Mouse (Mus musculus) neural tube, embryonic 15.5 days (tissue): ENCODE results near the gene Ccdc40. TPM values are rescaled to one million over a fixed set of nuclear protein-coding genes. Genes with fewer than 3 reads are reported as not detected.

Experiments
- ATAC-seq: fragments of 200-750 bp; cut with Nextera tagmentation; 2 replicates; pipeline ENCODE4 v1.8.0; 2017; ENCODE audit warnings: mild to moderate bottlenecking, moderate TSS enrichment, moderate library complexity; ENCODE audit not compliant: low FRiP score
- H3K27ac ChIP-seq: fragments of 300-500 bp; sonication (generic); replicated peaks from 2 replicates; pipeline ENCODE4 v1.5.1; 2015; ENCODE audit warnings: mild to moderate bottlenecking, inconsistent platforms
- H3K27me3 ChIP-seq: fragments of 300-500 bp; sonication (generic); replicated peaks from 2 replicates; pipeline ENCODE4 v1.6.1; 2015; ENCODE audit warnings: inconsistent platforms
- H3K36me3 ChIP-seq: fragments of 300-500 bp; sonication (generic); 2 replicates; pipeline ENCODE4 v1.6.1; 2015; ENCODE audit warnings: inconsistent platforms
- H3K4me1 ChIP-seq: fragments of 300-500 bp; sonication (generic); 2 replicates; pipeline ENCODE4 v1.6.1; 2015; ENCODE audit warnings: inconsistent platforms
- H3K4me2 ChIP-seq: fragments of 300-500 bp; sonication (generic); 2 replicates; pipeline ENCODE4 v1.6.1; 2015; ENCODE audit warnings: inconsistent platforms, mild to moderate bottlenecking, moderate library complexity
- H3K4me3 ChIP-seq: fragments of 300-500 bp; sonication (generic); replicated peaks from 2 replicates; pipeline ENCODE4 v1.5.1; 2015; ENCODE audit warnings: mild to moderate bottlenecking, inconsistent platforms
- H3K9ac ChIP-seq: fragments of 300-500 bp; sonication (generic); replicated peaks from 2 replicates; pipeline ENCODE4 v1.6.1; 2015; ENCODE audit warnings: mild to moderate bottlenecking, inconsistent platforms
- H3K9me3 ChIP-seq: fragments of 300-500 bp; sonication (generic); replicated peaks from 2 replicates; pipeline ENCODE4 v1.6.1; 2016; ENCODE audit warnings: inconsistent platforms
- WGBS: fragments of 180-500 bp; shearing (Covaris S2); methylation state at CpG from one replicate; pipeline ENCODE4 v1.1.7; 2015; ENCODE audit warnings: mixed read lengths; 5-methylcytosine and 5-hydroxymethylcytosine counted together
- polyA plus RNA-seq: library from polyadenylated mRNA; unstranded; fragments of >200 nt; fragmentation: Nextera tagmentation; extraction: Ambion mirVana; gene quantifications from 2 replicates; pipeline ENCODE4 v1.2.1, GENCODE M21; 2015

Gene Ccdc40
- polyA plus RNA-seq, 1 experiment from 2014 or later: 13.2 TPM

- WGBS: 72% methylated on average over 20 of the region's 20 CpGs
- Histone ChIP-seq H3K27ac (peak overlapping the region; percentile 66), H3K4me2 (no peak overlapping the region)
Observed at GRCm38 (mm10) chr11:119223124-119223890, 5.1 kb upstream of the Ccdc40 start.

DNA sequence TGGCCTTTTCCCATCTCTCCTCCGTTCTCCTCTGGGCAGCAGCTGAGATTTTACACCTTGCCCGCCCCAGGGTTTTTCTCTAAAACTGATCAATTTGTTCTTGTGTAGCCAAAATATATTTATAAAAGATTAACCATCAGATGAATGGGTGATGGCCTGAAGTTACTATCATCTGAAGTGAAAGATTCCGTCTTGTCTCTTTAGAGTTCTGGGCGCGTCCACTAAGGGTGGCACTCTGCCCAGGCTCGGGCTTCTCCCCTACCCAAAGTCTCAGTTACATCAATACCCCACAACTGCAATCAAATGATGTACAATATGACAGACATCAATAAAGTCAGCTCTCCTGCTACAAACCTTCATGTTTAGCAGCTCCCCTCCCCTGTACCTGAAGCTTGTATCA is 3.4 kb upstream of the Ccdc40 start:
- no peak for ATAC-seq
- no peak overlapping the region for H3K4me2 ChIP-seq

More at GRCm38 (mm10) chr11:119223124-119223890, 5.1 kb upstream of the Ccdc40 start:
- H3K4me3 ChIP-seq: no peak overlapping the region
- ATAC-seq: no peak
- no peak overlapping the region for H3K9ac ChIP-seq
- no peaks in the 10 kb centered on the region for H3K27me3 ChIP-seq
- no peaks in the 10 kb centered on the region for H3K9me3 ChIP-seq
- H3K4me1 ChIP-seq: peaks cover 80% of the 10 kb centered on the region
- no peaks in the 10 kb centered on the region for H3K36me3 ChIP-seq

DNA sequence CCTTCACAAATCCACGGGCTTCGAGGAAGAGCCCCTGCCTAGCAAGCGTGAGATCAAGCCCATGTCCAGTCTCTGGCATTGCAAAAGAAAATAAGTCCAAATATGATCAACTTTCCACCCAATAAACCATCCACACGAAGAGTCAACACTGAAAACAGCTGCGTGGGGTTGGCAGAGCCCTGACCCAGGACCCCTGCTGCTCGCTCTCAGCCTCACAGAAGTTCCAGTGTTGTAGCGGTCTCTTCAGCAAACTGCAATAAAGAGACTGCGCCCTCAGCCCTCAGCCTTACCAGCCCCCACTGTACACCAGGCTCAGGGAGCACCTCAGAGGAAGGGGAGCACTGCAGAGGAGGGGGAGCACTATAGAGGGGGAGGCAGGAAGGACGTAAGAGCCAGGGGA is 2.7 kb upstream of the Ccdc40 start:
- peak overlapping the region; percentile 99 for H3K4me2 ChIP-seq
- H3K36me3 ChIP-seq: no peaks in the 10 kb centered on the region
- WGBS: 60% methylated on average over 9 of the region's 9 CpGs
- no peak overlapping the region for H3K27ac ChIP-seq
- no peak overlapping the region; the same call in 1 of the 2 replicates for H3K9ac ChIP-seq
- no peak for ATAC-seq
- H3K9me3 ChIP-seq: no peaks in the 10 kb centered on the region
- no peaks in the 10 kb centered on the region for H3K27me3 ChIP-seq
- no peak overlapping the region for H3K4me3 ChIP-seq
- peaks cover 88% of the 10 kb centered on the region for H3K4me1 ChIP-seq

More for the DNA sequence above, 3.4 kb upstream of the Ccdc40 start:
- H3K9ac ChIP-seq: no peak overlapping the region
- WGBS: 89% methylated on average over 6 of the region's 6 CpGs
- H3K9me3 ChIP-seq: no peaks in the 10 kb centered on the region
- H3K4me3 ChIP-seq: no peak overlapping the region
- H3K4me1 ChIP-seq: peaks cover 88% of the 10 kb centered on the region
- no peaks in the 10 kb centered on the region for H3K36me3 ChIP-seq
- no peaks in the 10 kb centered on the region for H3K27me3 ChIP-seq
- H3K27ac ChIP-seq: no peak overlapping the region

GRCm38 (mm10) chr11:119227591-119227990 is 781 bp upstream of the Ccdc40 start:
- ATAC-seq: no peak
- H3K4me3 ChIP-seq: peak overlapping the region; percentile 81
- peak overlapping the region; percentile 99 for H3K4me2 ChIP-seq
- H3K36me3 ChIP-seq: no peaks in the 10 kb centered on the region
- H3K27me3 ChIP-seq: no peaks in the 10 kb centered on the region
- WGBS: 1% methylated on average over 12 of the region's 12 CpGs
- peak overlapping the region; percentile 88 for H3K9ac ChIP-seq
- H3K27ac ChIP-seq: peak overlapping the region; percentile 86
- H3K9me3 ChIP-seq: no peaks in the 10 kb centered on the region
- peaks cover 76% of the 10 kb centered on the region for H3K4me1 ChIP-seq

GRCm38 (mm10) chr11:119228846-119229626 is 664 bp downstream of the Ccdc40 start:
- Histone ChIP-seq H3K4me1 (peaks cover 62% of the 10 kb centered on the region), H3K9me3 (no peaks in the 10 kb centered on the region), H3K4me2 (peak overlapping the region; percentile 99), H3K27ac (peak overlapping the region; percentile 86), H3K27me3 (no peaks in the 10 kb centered on the region), H3K4me3 (peak overlapping the region; percentile 81), H3K9ac (peak overlapping the region; percentile 88), H3K36me3 (no peaks in the 10 kb centered on the region)
- under 1% methylated on average over 34 of the region's 34 CpGs for WGBS
- peak; percentile 90 for ATAC-seq

DNA sequence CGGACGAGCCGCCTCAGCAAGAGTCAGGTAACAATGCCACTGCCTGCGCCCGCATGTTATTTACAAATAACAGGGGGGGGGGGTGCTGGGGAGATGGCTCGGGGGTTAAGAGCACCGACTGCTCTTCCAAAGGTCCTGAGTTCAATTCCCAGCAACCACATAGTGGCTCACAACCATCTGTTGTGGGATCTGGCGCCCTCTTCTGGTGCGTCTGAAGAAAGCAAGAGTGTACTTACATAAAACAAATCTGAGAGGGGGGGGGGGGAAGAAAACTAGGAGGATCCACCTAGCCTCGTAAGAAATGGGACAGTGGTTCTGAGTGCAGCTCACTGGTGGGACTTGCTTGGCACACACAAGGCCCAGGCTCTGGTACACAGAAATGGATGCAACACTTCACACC is 6.4 kb downstream of the Ccdc40 start:
- Histone ChIP-seq H3K27me3 (no peaks in the 10 kb centered on the region), H3K9ac (no peak overlapping the region), H3K36me3 (peaks cover under 1% of the 10 kb centered on the region; the same call in 1 of the 2 replicates), H3K4me3 (no peak overlapping the region), H3K4me1 (peaks cover 26% of the 10 kb centered on the region), H3K9me3 (no peaks in the 10 kb centered on the region), H3K4me2 (no peak overlapping the region), H3K27ac (no peak overlapping the region)
- no peak for ATAC-seq
- 96% methylated on average over 10 of the region's 10 CpGs for WGBS

DNA sequence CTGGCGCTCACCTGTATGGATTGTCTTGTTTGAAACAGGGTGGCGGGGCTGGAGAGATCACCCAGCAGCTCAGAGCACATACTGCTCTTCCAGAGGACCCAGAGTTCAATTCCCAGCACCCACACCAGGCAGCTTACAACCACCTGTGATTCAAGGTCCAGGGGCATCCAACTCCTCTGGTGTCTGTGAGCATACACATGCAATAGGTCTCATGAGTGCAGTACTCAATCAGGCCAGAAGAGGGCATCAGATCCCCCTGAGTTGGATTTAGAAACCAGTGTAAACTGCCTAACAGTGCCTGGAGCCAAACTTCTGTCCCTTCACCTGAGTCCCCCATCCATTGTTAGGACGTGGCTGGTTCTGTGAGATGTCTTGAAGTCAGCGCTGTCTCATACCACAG is 7.2 kb downstream of the Ccdc40 start:
- Histone ChIP-seq H3K9ac (no peak overlapping the region), H3K27me3 (no peaks in the 10 kb centered on the region), H3K36me3 (peaks cover 6% of the 10 kb centered on the region; the same call in 1 of the 2 replicates), H3K4me1 (peaks cover 18% of the 10 kb centered on the region), H3K4me2 (no peak overlapping the region), H3K27ac (no peak overlapping the region), H3K4me3 (no peak overlapping the region), H3K9me3 (no peaks in the 10 kb centered on the region)
- 83% methylated on average over 4 of the region's 4 CpGs for WGBS
- no peak for ATAC-seq

GRCm38 (mm10) chr11:119236354-119236753 is 8.0 kb downstream of the Ccdc40 start:
- no peak overlapping the region for H3K4me2 ChIP-seq

DNA sequence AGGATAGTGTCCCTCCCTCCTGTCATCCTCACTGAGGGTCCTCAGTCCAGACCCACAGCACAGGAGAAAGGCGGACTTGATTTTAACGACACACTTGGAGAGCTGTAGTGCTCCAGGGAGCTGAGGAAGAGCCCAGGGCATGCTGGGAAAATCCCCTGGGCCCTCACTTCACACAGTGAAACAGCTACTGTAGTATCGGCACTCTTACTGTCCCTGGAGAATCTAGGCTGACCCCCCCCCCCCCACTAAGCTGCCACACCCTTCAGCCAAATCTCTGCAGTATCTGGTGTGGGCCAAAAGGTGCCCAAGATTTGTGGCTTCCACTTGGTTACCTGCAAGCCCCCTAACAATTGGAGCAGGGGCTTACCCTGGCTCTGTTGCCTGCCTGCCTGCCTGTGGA is 8.6 kb downstream of the Ccdc40 start:
- no peak overlapping the region for H3K27ac ChIP-seq
- peaks cover 13% of the 10 kb centered on the region for H3K4me1 ChIP-seq
- 40% methylated on average over 3 of the region's 3 CpGs for WGBS
- peaks cover 6% of the 10 kb centered on the region; the same call in 1 of the 2 replicates for H3K36me3 ChIP-seq
- no peak overlapping the region for H3K9ac ChIP-seq
- H3K4me2 ChIP-seq: no peak overlapping the region
- H3K27me3 ChIP-seq: no peaks in the 10 kb centered on the region
- ATAC-seq: no peak
- H3K9me3 ChIP-seq: no peaks in the 10 kb centered on the region
- H3K4me3 ChIP-seq: no peak overlapping the region

More at GRCm38 (mm10) chr11:119236354-119236753, 8.0 kb downstream of the Ccdc40 start:
- peaks cover 6% of the 10 kb centered on the region; the same call in 1 of the 2 replicates for H3K36me3 ChIP-seq
- 32% methylated on average over 8 of the region's 8 CpGs for WGBS
- H3K27ac ChIP-seq: no peak overlapping the region
- no peak overlapping the region for H3K4me3 ChIP-seq
- H3K9ac ChIP-seq: no peak overlapping the region
- H3K4me1 ChIP-seq: peaks cover 13% of the 10 kb centered on the region
- H3K27me3 ChIP-seq: no peaks in the 10 kb centered on the region
- no peaks in the 10 kb centered on the region for H3K9me3 ChIP-seq
- no peak for ATAC-seq

DNA sequence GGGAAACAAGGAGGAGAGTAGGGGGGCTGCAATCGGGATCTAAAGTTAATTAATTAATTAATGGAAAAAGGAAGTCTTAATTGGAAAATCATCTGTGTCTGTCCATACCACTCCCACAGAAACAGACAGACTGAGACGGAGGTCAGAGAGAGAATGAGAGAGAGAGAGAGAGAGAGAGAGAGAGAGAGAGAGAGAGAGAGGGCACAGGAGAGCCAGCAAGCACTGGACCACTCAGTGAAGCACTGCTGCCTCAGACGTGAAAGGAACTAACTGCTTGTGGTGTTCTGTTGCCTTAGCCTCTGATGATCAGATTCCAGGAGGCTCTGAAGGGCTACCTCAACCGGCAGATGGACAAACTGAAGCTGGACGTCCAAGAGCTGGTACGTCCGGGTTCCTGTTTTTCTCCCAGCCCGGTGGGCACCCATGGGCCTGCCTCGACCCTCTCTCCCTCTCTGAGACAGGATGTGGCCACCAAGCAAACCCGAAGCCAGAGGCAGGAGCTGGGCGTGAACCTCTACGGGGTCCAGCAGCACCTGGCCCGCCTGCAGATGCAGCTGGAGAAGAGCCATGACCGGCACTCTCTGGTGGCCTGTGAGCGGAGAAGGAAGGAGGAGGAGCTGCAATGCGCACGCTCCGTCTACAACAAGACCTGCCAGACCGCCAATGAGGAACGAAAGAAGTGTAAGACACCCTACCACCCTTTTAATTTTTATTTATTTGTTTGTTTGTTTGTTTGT is 9.4 kb downstream of the Ccdc40 start:
- Histone ChIP-seq H3K9me3 (no peaks in the 10 kb centered on the region), H3K9ac (0 out of 2 replicates have a peak overlapping the region, but pooled peaks have one; percentile 30), H3K4me2 (peak overlapping the region; percentile 55), H3K4me3 (peak overlapping the region; percentile 21), H3K27me3 (no peaks in the 10 kb centered on the region), H3K27ac (0 out of 2 replicates have a peak overlapping the region, but pooled peaks have one; percentile 37), H3K4me1 (peaks cover 13% of the 10 kb centered on the region), H3K36me3 (peaks cover 6% of the 10 kb centered on the region; the same call in 1 of the 2 replicates)
- WGBS: 35% methylated on average over 20 of the region's 20 CpGs
- ATAC-seq: peak; percentile 72

DNA sequence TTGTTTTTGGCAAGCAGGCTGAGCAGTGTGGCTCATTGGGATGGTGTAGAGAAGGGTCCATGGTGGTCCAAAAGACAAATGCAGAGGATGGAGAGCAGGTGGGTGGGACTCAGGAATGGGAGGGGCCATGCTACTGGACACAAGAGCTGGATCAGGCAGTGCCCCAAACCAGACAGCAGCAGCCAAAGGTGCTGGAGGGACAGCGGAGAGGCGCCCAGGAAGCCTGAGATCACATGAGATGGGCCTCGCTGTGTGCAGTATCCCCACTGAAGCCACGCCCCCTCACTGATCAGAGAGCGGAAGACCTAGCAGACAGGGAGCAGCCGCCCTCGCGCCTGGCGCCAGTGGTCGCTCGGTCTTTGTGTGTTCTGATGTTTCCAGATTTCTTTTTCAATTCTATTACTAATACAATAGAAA is 9.9 kb downstream of the Ccdc40 start:
- 23% methylated on average over 11 of the region's 11 CpGs for WGBS
- Histone ChIP-seq H3K27me3 (no peaks in the 10 kb centered on the region), H3K27ac (no peak overlapping the region), H3K9me3 (no peaks in the 10 kb centered on the region), H3K4me1 (peaks cover 13% of the 10 kb centered on the region), H3K9ac (peak overlapping the region; percentile 23; the same call in 1 of the 2 replicates), H3K36me3 (peaks cover 6% of the 10 kb centered on the region; the same call in 1 of the 2 replicates), H3K4me3 (peak overlapping the region; percentile 21), H3K4me2 (peak overlapping the region; percentile 55)
- ATAC-seq: peak; percentile 67
